Mouse (Mus musculus) lung, postnatal 0 days (tissue): Measurements from ENCODE around the gene Primpol. TPM values are rescaled to one million over a fixed set of nuclear protein-coding genes. Genes with fewer than 3 reads are reported as not detected.
A peak's percentile ranks its signal among the peaks of the same experiment; 100 is the strongest.

Source experiments
- ATAC-seq: fragments of 200-750 bp; cut with Nextera tagmentation; 2 replicates; pipeline ENCODE4 v1.8.0; 2017; ENCODE audit warnings: moderate library complexity
- DNase-seq: peaks from one replicate; pipeline ENCODE4 v3.0.0-alpha.2; 2016; ENCODE audit warnings: low spot score
- H3K27ac ChIP-seq: fragments of 300-500 bp; sonication (generic); 2 replicates; pipeline ENCODE4 v1.5.1; 2014; ENCODE audit warnings: antibody characterized with exemption, mild to moderate bottlenecking, low read length, mixed read lengths
- H3K27me3 ChIP-seq: fragments of 300-500 bp; sonication (generic); replicated peaks from 2 replicates; pipeline ENCODE4 v1.6.1; 2014; ENCODE audit warnings: low read length, mixed read lengths; ENCODE audit not compliant: insufficient read depth
- H3K36me3 ChIP-seq: fragments of 300-500 bp; sonication (generic); 2 replicates; pipeline ENCODE4 v1.6.1; 2014; ENCODE audit warnings: low read length, mixed read lengths; ENCODE audit not compliant: insufficient read depth
- H3K4me1 ChIP-seq: fragments of 300-500 bp; sonication (generic); 2 replicates; pipeline ENCODE4 v1.6.1; 2014; ENCODE audit warnings: antibody characterized with exemption, low read depth, low read length, mixed read lengths; ENCODE audit not compliant: insufficient read depth
- H3K4me2 ChIP-seq: fragments of 300-500 bp; sonication (generic); replicated peaks from 2 replicates; pipeline ENCODE4 v1.6.1; 2014; ENCODE audit warnings: low read depth, mild to moderate bottlenecking, low read length, moderate library complexity, mixed read lengths
- H3K4me3 ChIP-seq: fragments of 300-500 bp; sonication (generic); 2 replicates; pipeline ENCODE4 v1.5.1; 2014; ENCODE audit warnings: low read depth, low read length
- H3K9ac ChIP-seq: fragments of 300-500 bp; sonication (generic); replicated peaks from 2 replicates; pipeline ENCODE4 v1.6.1; 2014; ENCODE audit warnings: low read depth, mild to moderate bottlenecking
- H3K9me3 ChIP-seq: fragments of 300-500 bp; sonication (generic); 2 replicates; pipeline ENCODE4 v1.6.1; 2016; ENCODE audit warnings: low read length, mixed read lengths
- CTCF ChIP-seq: IDR thresholded peaks from 2 replicates; pipeline ENCODE4 v1.5.1; 2016; ENCODE audit warnings: antibody characterized with exemption, mild to moderate bottlenecking
- EP300 ChIP-seq: IDR thresholded peaks from 2 replicates; pipeline ENCODE4 v1.6.1; 2016; ENCODE audit warnings: antibody characterized with exemption, mild to moderate bottlenecking, control low read depth
- WGBS: fragments of 180-500 bp; shearing (Covaris S2); extraction: QIAGEN DNeasy Blood & Tissue Kit; methylation state at CpG from one replicate; pipeline ENCODE4 v1.1.7; 2014; 5-methylcytosine and 5-hydroxymethylcytosine counted together
- polyA plus RNA-seq: library from polyadenylated mRNA; unstranded; fragments of >200 nt; fragmentation: Nextera tagmentation; extraction: Ambion mirVana; gene quantifications from 2 replicates; pipeline ENCODE4 v1.2.1, GENCODE M21; 2015

Gene Primpol
- polyA plus RNA-seq, 1 experiment from 2014 or later, result 3.7 TPM

DNA sequence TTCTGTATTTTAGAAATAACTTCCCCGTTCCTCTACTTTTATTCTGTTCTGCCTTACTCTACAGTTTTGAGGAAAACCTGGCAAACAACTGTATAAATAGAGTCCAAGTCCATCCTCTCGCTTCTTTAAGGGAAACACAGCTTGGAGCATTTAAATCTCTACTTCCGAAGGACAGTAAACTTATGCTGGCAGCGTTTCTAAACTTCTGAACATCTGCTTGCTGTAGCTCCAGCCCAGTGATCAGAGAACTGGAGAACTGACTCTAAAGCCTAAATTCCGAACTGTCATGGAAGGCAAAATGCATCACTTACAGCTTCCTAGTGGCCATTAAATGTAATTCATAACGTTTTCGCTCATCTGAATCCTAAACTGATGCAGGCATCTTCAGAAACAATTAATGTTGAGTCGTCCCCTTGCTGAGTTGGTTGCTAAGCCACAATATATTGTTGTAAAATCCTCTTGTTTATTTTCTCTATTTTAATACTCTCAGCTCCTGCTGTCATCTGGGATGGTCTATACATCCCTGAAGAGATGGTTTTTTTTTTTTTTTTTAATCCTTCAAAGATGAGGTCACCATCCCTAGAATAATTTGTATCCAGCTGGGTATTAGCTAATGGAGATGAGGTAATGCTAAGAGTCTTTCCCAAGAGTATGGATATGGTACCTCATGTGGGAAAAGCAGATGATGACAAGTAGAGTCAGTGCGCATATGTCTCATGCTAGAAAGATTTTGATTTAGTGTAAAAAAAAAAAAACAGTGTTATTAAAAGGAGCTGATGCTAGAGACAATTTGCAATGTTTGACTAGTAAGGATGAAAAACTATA lies 5.6 kb upstream of the Primpol start:
- no peak overlapping the region for H3K4me2 ChIP-seq
- H3K4me1 ChIP-seq, result peaks cover 4% of the 10 kb centered on the region; the same call in 1 of the 2 replicates
- TF ChIP-seq CTCF (peak; percentile 26; the same call in 1 of the 2 replicates), EP300 (no peak)
- WGBS, result 65% methylated on average over 9 of the region's 9 CpGs
- ATAC-seq, result peak; percentile 32
- no peaks in the 10 kb centered on the region for H3K36me3 ChIP-seq
- peak; percentile 61 for DNase-seq
- H3K4me3 ChIP-seq, result no peak overlapping the region
- H3K27me3 ChIP-seq, result no peaks in the 10 kb centered on the region
- H3K9ac ChIP-seq, result no peak overlapping the region
- H3K27ac ChIP-seq, result no peak overlapping the region
- no peaks in the 10 kb centered on the region for H3K9me3 ChIP-seq

DNA sequence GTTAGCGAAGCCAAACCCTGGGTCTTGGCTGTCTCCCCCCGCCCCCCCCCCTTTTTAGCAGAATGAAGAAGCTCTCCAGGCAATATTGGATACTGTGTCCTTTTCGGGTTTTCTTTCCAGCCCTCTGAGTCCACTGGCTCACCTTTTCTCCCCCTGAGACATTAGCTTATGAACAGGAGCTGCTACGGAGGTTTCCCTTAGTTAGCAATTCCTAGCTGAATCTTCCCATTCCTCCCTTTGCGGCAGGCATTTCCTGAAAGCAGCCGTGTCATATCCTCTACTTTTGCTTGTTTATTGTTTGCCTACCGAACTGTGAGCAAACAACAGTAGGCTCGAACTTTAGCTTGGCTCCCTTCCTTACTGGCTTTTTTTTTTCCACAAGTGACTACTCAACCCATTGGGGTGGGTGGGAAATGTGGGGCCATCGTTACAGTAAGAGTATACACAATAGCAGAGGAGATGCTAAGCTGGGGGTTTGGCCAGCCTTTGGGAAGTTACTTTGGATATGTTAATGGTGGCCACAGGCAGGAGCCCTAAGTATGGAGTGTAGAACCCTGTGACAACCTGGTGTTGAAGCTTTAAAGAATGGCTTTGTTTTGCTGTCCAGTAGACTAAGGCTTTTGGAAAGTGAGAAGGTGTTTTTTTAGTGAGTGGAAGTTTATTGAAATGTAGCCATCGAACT lies 1.8 kb upstream of the Primpol start:
- H3K9ac ChIP-seq, result peak overlapping the region; percentile 16; the same call in 1 of the 2 replicates
- H3K27ac ChIP-seq, result no peak overlapping the region
- ATAC-seq, result no peak
- H3K27me3 ChIP-seq, result no peaks in the 10 kb centered on the region
- WGBS, result 6% methylated on average over 9 of the region's 10 CpGs
- H3K4me3 ChIP-seq, result peak overlapping the region; percentile 77
- H3K9me3 ChIP-seq, result no peaks in the 10 kb centered on the region
- H3K36me3 ChIP-seq, result no peaks in the 10 kb centered on the region
- no peak for TF ChIP-seq EP300
- H3K4me2 ChIP-seq, result peak overlapping the region; percentile 94
- DNase-seq, result peak; percentile 38
- peaks cover 4% of the 10 kb centered on the region; the same call in 1 of the 2 replicates for H3K4me1 ChIP-seq

DNA sequence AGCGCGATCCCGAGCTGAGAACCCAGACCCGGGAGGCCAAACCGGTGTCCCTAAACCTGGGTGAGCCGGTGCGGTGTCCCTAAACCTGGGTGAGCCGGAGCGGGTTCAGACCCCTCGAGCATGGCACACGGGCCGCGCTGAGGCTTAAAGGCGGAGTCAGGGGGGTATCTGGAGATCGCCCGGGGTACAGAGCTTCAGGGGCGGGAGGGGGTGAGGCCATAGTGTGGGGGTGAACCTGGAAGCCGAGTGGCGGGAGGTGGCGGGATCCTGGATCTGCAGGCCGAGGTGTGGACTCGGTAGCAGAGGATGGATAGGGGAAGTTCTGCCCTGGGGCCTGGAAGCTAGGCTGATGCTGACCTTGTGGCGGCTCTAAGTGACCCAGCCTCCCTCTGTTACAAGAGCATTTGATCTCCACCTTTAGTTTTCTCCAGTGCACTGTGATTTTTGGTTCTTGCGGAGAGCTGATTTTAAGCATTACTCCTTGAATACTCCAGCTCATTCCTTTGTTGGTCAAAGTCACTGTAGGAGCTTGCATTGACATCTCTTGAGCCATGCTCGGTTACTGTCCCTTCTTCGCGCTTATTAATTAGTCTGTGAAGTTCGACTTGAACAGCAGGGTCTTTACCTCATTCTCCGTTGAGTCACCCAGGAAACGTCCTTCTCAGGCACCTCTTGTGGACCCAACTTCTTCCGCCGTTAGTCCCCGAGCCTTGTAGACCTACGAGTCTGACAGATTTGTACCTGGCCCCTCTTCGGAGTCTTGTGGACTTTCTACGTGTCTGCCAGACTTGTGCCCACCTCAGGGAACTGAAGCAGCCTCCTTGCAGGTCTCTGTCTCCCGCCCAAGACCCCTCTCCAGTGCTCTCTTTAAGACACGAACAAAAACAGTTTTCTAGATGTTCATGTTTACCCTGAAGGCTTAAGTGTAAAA lies 943 bp upstream of the Primpol start:
- whole genome bisulfite sequencing, result under 1% methylated on average over 38 of the region's 38 CpGs
- Histone ChIP-seq H3K9ac (peak overlapping the region; percentile 62), H3K36me3 (no peaks in the 10 kb centered on the region), H3K4me1 (peaks cover 4% of the 10 kb centered on the region; the same call in 1 of the 2 replicates), H3K27me3 (no peaks in the 10 kb centered on the region), H3K4me2 (peak overlapping the region; percentile 94), H3K4me3 (peak overlapping the region; percentile 77), H3K27ac (peak overlapping the region; percentile 84), H3K9me3 (no peaks in the 10 kb centered on the region)
- ATAC-seq, result peak; percentile 9; the same call in 1 of the 2 replicates
- peak; percentile 54 for DNase-seq
- TF ChIP-seq EP300 (no peak), CTCF (no peak)

GRCm38 (mm10) chr8:46615936-46616335 lies 1.1 kb downstream of the Primpol start:
- no peaks in the 10 kb centered on the region for H3K9me3 ChIP-seq
- DNase-seq, result no peak
- no peak for ATAC-seq
- peaks cover 4% of the 10 kb centered on the region; the same call in 1 of the 2 replicates for H3K4me1 ChIP-seq
- 82% methylated on average over 8 of the region's 8 CpGs for WGBS
- H3K9ac ChIP-seq, result no peak overlapping the region
- no peaks in the 10 kb centered on the region for H3K27me3 ChIP-seq
- H3K4me3 ChIP-seq, result no peak overlapping the region
- H3K36me3 ChIP-seq, result peaks cover 3% of the 10 kb centered on the region; the same call in 1 of the 2 replicates
- TF ChIP-seq CTCF, result no peak
- TF ChIP-seq EP300, result no peak
- H3K4me2 ChIP-seq, result no peak overlapping the region
- no peak overlapping the region for H3K27ac ChIP-seq

DNA sequence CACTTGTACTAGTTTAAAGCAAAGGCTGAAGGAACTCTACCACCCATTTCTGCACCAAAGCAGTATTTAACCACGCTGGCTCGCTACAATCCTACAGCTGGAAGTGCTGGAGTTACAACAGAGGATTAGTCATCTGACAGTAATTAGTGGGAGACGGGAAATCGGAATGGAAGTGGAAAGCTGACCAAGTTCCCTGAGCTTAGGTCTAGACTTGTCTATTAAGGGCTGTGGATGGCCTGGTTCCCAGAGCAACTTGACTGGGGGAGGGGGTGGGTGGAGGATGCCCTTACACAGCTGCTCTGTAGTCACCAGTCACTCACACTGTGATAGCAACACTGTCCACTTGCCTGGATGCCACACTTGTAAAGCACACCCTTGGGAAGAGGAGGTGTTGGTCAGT lies 3.6 kb downstream of the Primpol start:
- no peak for TF ChIP-seq EP300
- no peak for TF ChIP-seq CTCF
- WGBS, result 42% methylated on average over 4 of the region's 4 CpGs
- Histone ChIP-seq H3K27me3 (no peaks in the 10 kb centered on the region), H3K4me3 (no peak overlapping the region), H3K4me2 (no peak overlapping the region), H3K9ac (no peak overlapping the region), H3K4me1 (no peaks in the 10 kb centered on the region), H3K27ac (no peak overlapping the region), H3K36me3 (peaks cover 4% of the 10 kb centered on the region; the same call in 1 of the 2 replicates), H3K9me3 (no peaks in the 10 kb centered on the region)
- peak; percentile 77 for DNase-seq
- peak; percentile 9 for ATAC-seq

DNA sequence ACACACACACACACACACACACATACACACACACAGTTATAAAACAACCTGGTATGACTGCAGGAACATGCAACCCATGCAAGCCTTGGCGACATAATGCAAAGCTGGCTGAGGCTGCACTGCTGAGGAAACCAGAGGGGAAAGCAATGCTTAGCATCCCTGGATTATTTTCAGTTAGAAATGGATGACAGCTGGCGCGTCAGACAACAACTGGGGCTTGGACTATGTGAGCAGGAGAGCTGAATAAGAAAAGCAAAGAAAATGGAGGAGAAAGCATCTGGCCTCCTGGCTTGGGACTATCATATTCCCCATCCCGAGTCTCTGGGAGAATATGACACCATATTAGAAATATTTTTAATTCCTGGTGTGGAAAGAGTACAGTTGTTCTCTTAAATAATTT lies 4.1 kb downstream of the Primpol start:
- DNase-seq (peak; percentile 47), ATAC-seq (no peak)
- H3K9ac ChIP-seq, result no peak overlapping the region
- H3K27me3 ChIP-seq, result no peaks in the 10 kb centered on the region
- no peak overlapping the region for H3K27ac ChIP-seq
- no peak for TF ChIP-seq CTCF
- no peak for TF ChIP-seq EP300
- no peaks in the 10 kb centered on the region for H3K4me1 ChIP-seq
- H3K36me3 ChIP-seq, result peaks cover 4% of the 10 kb centered on the region; the same call in 1 of the 2 replicates
- no peak overlapping the region for H3K4me2 ChIP-seq
- 64% methylated on average over 4 of the region's 4 CpGs for WGBS
- H3K4me3 ChIP-seq, result no peak overlapping the region
- no peaks in the 10 kb centered on the region for H3K9me3 ChIP-seq
